Mouse (Mus musculus): ENCODE measurements around the gene Omt2b.

GRCm38 (mm10) chr9:78358053-78358452 is 30.7 kb downstream of the Omt2b start:
- TF ChIP-seq CTCF (IDR thresholded peaks at IDR 0.05; ENCODE audit: borderline replicate concordance, control insufficient read depth, extremely low read depth, insufficient read depth, low read length, poor library complexity) (no peak), POLR2A (IDR thresholded peaks at IDR 0.05; ENCODE audit: control insufficient read depth, extremely low read depth, insufficient read depth, low read length, poor library complexity) (no peak)
